Mouse (Mus musculus) liver, postnatal 0 days (tissue): ENCODE data around the gene Tex2.

ENCODE experiments used
- CTCF ChIP-seq: sonication (generic); IDR thresholded peaks from 2 replicates; pipeline ENCODE4 v1.5.1; 2016; ENCODE audit warnings: antibody characterized with exemption, low read depth
- EP300 ChIP-seq: IDR thresholded peaks from 2 replicates; pipeline ENCODE4 v1.6.1; 2016; ENCODE audit warnings: antibody characterized with exemption, low read depth, mild to moderate bottlenecking

- no peak for TF ChIP-seq CTCF
- no peak for TF ChIP-seq EP300
Observed at GRCm38 (mm10) chr11:106529113-106529512, 84.1 kb downstream of the Tex2 start.
